Mouse (Mus musculus) liver, postnatal 0 days (tissue): ENCODE data around the gene Pgap2. TPM values are rescaled to one million over a fixed set of nuclear protein-coding genes. Genes with fewer than 3 reads are reported as not detected.

Source experiments
- ATAC-seq: fragments of 200-750 bp; cut with Nextera tagmentation; 2 replicates; pipeline ENCODE4 v1.8.0; 2017; ENCODE audit warnings: mild to moderate bottlenecking, moderate library complexity
- DNase-seq: peaks from one replicate; pipeline ENCODE4 v3.0.0-alpha.2; 2016
- H3K27ac ChIP-seq: fragments of 300-500 bp; sonication (generic); 2 replicates; pipeline ENCODE4 v1.5.1; 2014; ENCODE audit warnings: antibody characterized with exemption, moderate library complexity, mild to moderate bottlenecking, low read depth
- H3K27me3 ChIP-seq: fragments of 300-500 bp; sonication (generic); 2 replicates; pipeline ENCODE4 v1.6.1; 2014; ENCODE audit warnings: low read length, control low read depth, mixed read lengths; ENCODE audit not compliant: insufficient read depth
- H3K36me3 ChIP-seq: fragments of 300-500 bp; sonication (generic); replicated peaks from 2 replicates; pipeline ENCODE4 v1.6.1; 2014; ENCODE audit warnings: mild to moderate bottlenecking, control low read depth, low read length, moderate library complexity, mixed read lengths; ENCODE audit not compliant: insufficient read depth
- H3K4me1 ChIP-seq: fragments of 300-500 bp; sonication (generic); 2 replicates; pipeline ENCODE4 v1.6.1; 2014; ENCODE audit warnings: antibody characterized with exemption, mild to moderate bottlenecking, control low read depth; ENCODE audit not compliant: insufficient read depth
- H3K4me2 ChIP-seq: fragments of 300-500 bp; sonication (generic); 2 replicates; pipeline ENCODE4 v1.6.1; 2014; ENCODE audit warnings: low read depth, mild to moderate bottlenecking, low read length, moderate library complexity, mixed read lengths
- H3K4me3 ChIP-seq: fragments of 300-500 bp; sonication (generic); 2 replicates; pipeline ENCODE4 v1.5.1; 2014; ENCODE audit warnings: low read depth, low read length
- H3K9ac ChIP-seq: fragments of 300-500 bp; sonication (generic); replicated peaks from 2 replicates; pipeline ENCODE4 v1.6.1; 2014; ENCODE audit warnings: mild to moderate bottlenecking, moderate library complexity
- H3K9me3 ChIP-seq: fragments of 300-500 bp; sonication (generic); 2 replicates; pipeline ENCODE4 v1.6.1; 2016; ENCODE audit warnings: mild to moderate bottlenecking, control low read depth, low read length, mixed read lengths
- CTCF ChIP-seq: sonication (generic); IDR thresholded peaks from 2 replicates; pipeline ENCODE4 v1.5.1; 2016; ENCODE audit warnings: antibody characterized with exemption, low read depth
- EP300 ChIP-seq: IDR thresholded peaks from 2 replicates; pipeline ENCODE4 v1.6.1; 2016; ENCODE audit warnings: antibody characterized with exemption, low read depth, mild to moderate bottlenecking
- WGBS: fragments of 180-500 bp; shearing (Covaris S2); extraction: QIAGEN DNeasy Blood & Tissue Kit; methylation state at CpG from one replicate; pipeline ENCODE4 v1.1.7; 2014; ENCODE audit not compliant: insufficient replicate concordance; 5-methylcytosine and 5-hydroxymethylcytosine counted together
- polyA plus RNA-seq: library from polyadenylated mRNA; unstranded; fragments of >200 nt; fragmentation: Nextera tagmentation; extraction: Ambion mirVana; gene quantifications from 2 replicates; pipeline ENCODE4 v1.2.1, GENCODE M21; 2015

Pgap2 gene
- polyA plus RNA-seq, 1 experiment from 2014 or later, result 28.7 TPM

- H3K36me3 ChIP-seq, result no peaks in the 10 kb centered on the region
- peak overlapping the region; percentile 75 for H3K27ac ChIP-seq
- ATAC-seq, result peak; percentile 81
- H3K4me3 ChIP-seq, result peak overlapping the region; percentile 75
- peak; percentile 74 for DNase-seq
- 2% methylated on average over 31 of the region's 31 CpGs for WGBS
- peaks cover 16% of the 10 kb centered on the region for H3K4me1 ChIP-seq
- H3K9me3 ChIP-seq, result no peaks in the 10 kb centered on the region
- TF ChIP-seq EP300, result no peak
- no peak for TF ChIP-seq CTCF
- peak overlapping the region; percentile 95 for H3K4me2 ChIP-seq
- H3K9ac ChIP-seq, result peak overlapping the region; percentile 75
- no peaks in the 10 kb centered on the region for H3K27me3 ChIP-seq
These were observed 13.0 kb downstream of the Pgap2 start for GRCm38 (mm10) chr7:102222830-102223556.

DNA sequence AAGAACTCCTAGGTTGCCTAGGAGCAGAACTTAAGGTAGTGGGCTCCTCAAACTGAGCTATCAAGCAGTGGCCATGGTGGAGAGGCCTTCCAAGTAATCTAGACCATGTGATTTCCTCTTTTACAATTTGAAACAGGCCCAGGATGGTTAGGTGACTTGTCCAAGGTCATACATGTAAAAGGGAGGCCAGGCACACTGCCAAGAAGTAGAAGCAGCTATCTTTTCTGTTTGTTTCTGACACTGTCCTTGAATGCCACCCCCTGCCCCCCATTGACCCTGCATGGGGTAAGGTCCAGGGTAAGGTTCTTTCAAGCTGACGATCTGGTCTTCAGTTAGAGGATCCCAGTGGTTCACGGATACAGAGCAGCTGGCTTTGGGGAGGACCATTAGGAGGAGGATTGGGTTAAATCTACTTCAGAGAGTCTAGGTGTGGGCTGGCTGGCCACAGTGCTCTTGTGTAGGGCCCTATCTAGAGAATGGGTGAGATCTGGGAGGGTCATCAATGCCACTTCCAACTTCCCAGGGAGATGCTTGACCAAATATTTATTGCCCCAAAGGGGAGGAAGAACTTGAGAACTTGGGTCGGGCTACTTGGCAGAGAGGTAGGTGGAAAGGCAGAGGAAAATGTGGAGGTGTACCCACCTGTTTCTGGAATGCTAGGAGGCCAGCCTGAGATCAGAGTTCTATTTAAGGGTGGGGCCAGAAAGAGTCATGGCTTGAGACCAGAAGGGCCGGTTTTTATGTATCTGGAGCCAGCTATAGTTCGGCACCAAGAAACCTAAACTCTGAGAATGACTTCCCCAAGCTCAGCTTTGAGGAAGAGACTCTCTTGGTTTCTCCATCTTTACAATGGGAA is 14.1 kb downstream of the Pgap2 start:
- Histone ChIP-seq H3K4me3 (no peak overlapping the region), H3K4me1 (peaks cover 16% of the 10 kb centered on the region), H3K9ac (no peak overlapping the region), H3K4me2 (peak overlapping the region; percentile 95; the same call in 1 of the 2 replicates), H3K27me3 (no peaks in the 10 kb centered on the region), H3K27ac (0 out of 2 replicates have a peak overlapping the region, but pooled peaks have one; percentile 19), H3K36me3 (no peaks in the 10 kb centered on the region), H3K9me3 (no peaks in the 10 kb centered on the region)
- ATAC-seq (0 out of 2 replicates have a peak, but pooled peaks have one; percentile 16), DNase-seq (no peak)
- WGBS, result 70% methylated on average over 5 of the region's 5 CpGs
- TF ChIP-seq EP300, result no peak
- TF ChIP-seq CTCF, result no peak

DNA sequence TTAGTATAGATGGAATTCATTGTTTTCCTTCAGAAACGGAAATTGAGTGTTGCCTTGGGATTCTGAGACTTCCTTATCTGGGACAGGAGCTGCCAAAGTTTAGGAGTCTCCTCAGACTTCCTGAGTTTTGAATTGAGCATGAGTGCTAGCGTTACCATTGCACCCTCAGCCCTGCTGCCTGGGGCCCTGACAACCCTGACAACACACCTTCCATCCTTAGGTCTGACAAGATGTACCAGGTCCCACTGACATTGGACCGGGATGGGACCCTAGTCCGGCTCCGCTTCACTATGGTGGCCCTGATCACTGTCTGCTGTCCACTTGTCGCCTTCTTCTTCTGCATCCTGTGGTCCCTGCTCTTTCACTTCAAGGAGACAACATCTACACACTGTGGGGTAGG is 16.0 kb downstream of the Pgap2 start:
- Histone ChIP-seq H3K9ac (no peak overlapping the region), H3K27ac (no peak overlapping the region), H3K36me3 (no peaks in the 10 kb centered on the region), H3K4me1 (peaks cover 16% of the 10 kb centered on the region), H3K9me3 (no peaks in the 10 kb centered on the region), H3K4me3 (no peak overlapping the region), H3K27me3 (no peaks in the 10 kb centered on the region), H3K4me2 (no peak overlapping the region)
- no peak for DNase-seq
- TF ChIP-seq EP300 (no peak), CTCF (no peak)
- ATAC-seq, result no peak
- 90% methylated on average over 6 of the region's 6 CpGs for WGBS

DNA sequence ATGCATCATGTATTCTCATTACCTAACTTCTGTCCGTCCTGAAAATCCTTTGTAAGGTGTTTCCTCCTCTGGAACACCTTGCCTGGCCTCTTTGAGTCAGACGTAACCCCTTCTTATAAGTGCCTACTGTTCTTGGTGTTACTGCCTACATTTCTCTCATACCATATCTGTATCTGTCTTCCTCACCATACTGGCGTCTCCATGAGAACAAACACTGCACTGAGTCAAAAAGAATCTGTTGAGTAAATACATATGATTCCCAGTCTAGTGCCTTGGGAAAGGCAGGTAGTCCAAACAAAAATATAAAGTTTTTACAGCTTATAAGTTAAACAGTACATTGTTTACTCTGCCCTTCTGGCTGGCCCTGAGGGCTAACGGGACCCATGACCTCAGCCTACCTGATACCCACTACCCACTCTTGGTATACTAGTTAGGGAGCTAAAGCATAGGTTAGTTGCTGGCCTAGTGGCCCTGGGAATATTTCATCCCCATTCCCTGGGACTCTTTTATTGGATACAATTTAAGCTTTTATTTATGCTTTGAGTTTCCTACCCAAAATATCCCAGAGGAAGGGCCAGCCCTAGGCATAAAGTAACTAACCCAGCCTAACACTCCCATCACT is 18.2 kb downstream of the Pgap2 start:
- H3K4me3 ChIP-seq, result no peak overlapping the region
- H3K4me2 ChIP-seq, result no peak overlapping the region
- no peak for DNase-seq
- peaks cover 12% of the 10 kb centered on the region for H3K4me1 ChIP-seq
- H3K27ac ChIP-seq, result no peak overlapping the region
- H3K27me3 ChIP-seq, result no peaks in the 10 kb centered on the region
- WGBS, result 70% methylated on average over 4 of the region's 4 CpGs
- no peak for TF ChIP-seq EP300
- TF ChIP-seq CTCF, result no peak
- no peak for ATAC-seq
- no peaks in the 10 kb centered on the region for H3K9me3 ChIP-seq
- H3K9ac ChIP-seq, result no peak overlapping the region
- no peaks in the 10 kb centered on the region for H3K36me3 ChIP-seq

DNA sequence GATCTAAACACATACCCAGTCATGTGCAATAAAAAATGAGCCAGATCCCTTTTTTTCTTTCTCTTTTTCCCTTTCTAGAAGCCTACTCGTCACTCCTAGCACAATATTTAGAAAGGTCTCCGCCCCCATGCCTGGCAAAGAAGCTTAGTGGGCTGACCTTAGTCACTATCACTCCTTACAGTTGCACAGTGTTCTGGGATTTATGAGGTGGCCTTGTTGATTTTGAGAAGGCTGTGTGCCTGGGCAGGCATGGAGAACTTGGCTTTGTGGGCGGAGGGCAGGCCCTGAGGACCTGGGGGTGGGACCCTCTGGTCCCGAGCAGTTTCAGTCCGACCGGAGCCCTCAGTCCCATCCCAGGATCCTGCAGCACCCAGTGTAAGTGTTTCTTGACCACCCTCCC is 19.8 kb downstream of the Pgap2 start:
- Histone ChIP-seq H3K27me3 (no peaks in the 10 kb centered on the region), H3K4me2 (no peak overlapping the region), H3K27ac (no peak overlapping the region), H3K36me3 (0 out of 2 replicates have a peak, but pooled peaks cover 2% of the 10 kb centered on the region), H3K4me1 (peaks cover 3% of the 10 kb centered on the region; the same call in 1 of the 2 replicates), H3K4me3 (no peak overlapping the region), H3K9me3 (no peaks in the 10 kb centered on the region), H3K9ac (no peak overlapping the region)
- no peak for TF ChIP-seq EP300
- no peak for TF ChIP-seq CTCF
- no peak for DNase-seq
- WGBS, result 85% methylated on average over 6 of the region's 6 CpGs
- no peak for ATAC-seq

DNA sequence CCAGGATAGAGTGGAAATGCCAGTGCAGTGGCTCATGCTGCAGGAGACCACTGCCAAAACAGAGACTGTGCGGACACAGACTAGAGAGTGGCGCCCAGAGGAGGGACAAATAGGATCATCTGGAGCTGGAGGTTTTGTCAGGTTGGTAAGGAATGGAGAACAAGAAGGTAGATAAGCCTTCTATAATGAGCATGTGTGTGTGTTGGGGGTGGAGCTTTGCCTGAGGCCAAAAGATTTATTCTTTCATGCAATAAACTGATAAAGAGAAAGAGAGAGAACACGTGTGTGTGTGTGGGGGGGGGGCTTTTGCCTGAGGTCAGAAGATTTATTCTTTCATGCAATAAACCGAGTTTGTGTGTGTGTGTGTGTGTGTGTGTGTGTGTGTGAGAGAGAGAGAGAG is 23.1 kb downstream of the Pgap2 start:
- no peak for ATAC-seq
- Histone ChIP-seq H3K9ac (no peak overlapping the region), H3K9me3 (no peaks in the 10 kb centered on the region), H3K36me3 (peaks cover 27% of the 10 kb centered on the region), H3K4me3 (no peak overlapping the region), H3K27ac (no peak overlapping the region), H3K4me2 (no peak overlapping the region), H3K27me3 (no peaks in the 10 kb centered on the region), H3K4me1 (no peaks in the 10 kb centered on the region; the same call in 1 of the 2 replicates)
- DNase-seq, result no peak
- WGBS, result 65% methylated on average over 4 of the region's 4 CpGs
- no peak for TF ChIP-seq CTCF
- TF ChIP-seq EP300, result no peak
